Mouse (Mus musculus): ENCODE data around the gene Sirt1. TPM values are rescaled to one million over a fixed set of nuclear protein-coding genes. Genes with fewer than 3 reads are reported as not detected.
"Not testable (repeated sequence)": the region's sequence is repeated elsewhere in the genome, so short reads cannot be mapped to it uniquely, and the experiment has no call there.

The Sirt1 gene
- polyA plus RNA-seq, 1 experiment: 0.28 TPM

DNA sequence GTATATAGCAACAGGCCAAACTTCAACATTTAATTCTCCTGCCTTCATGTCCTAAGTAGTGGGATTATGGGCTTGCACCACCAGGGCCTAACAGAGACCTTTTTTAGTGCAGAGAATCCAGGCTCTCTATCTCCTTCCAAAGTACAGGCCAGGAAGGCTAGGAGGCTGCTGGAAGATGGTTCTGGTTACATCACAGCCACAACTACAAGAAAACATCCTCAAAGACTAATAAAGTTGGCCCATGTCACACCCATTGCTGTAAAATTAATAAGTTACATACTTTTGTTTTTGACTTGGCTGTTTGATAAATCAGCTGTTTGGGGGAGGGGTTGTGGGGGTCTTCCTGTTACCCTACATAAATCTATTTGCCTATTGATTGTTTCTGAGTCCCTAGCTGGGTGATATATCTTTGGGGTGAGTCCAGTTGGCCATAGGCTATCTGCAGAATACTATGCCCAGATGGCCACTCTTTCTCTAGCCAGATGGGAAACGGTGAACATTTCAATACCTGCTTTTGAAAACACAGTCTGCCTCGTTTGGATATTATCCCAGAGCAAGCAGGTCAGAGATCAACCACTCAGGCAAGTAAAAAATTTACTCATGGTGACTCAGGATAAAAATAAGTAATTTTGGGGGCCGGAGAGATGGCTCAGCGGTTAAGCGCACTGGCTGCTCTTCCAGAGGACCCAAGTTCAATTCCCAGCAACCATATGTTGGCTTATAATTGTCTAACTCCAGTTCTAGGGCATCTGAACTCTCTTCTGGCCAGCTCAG lies 21.4 kb upstream of the Sirt1 start:
- peaks cover 2% of the 10 kb centered on the region; the same call in 1 of the 2 replicates for H3K36me3 ChIP-seq (ENCODE audit: control insufficient read depth)
- no peak for TF ChIP-seq TAL1 (IDR thresholded peaks at IDR 0.05; ENCODE audit: low read length)
- no peak for TF ChIP-seq GATA1 (IDR thresholded peaks at IDR 0.05; ENCODE audit: low read length)
- H3K4me3 ChIP-seq (replicated peaks): no peak overlapping the region
- H3K9me3 ChIP-seq (ENCODE audit: control insufficient read depth, low read length): no peaks in the 10 kb centered on the region
- no peaks in the 10 kb centered on the region for H3K4me1 ChIP-seq (ENCODE audit: control insufficient read depth)
- H3K27me3 ChIP-seq (ENCODE audit: control insufficient read depth): no peaks in the 10 kb centered on the region

DNA sequence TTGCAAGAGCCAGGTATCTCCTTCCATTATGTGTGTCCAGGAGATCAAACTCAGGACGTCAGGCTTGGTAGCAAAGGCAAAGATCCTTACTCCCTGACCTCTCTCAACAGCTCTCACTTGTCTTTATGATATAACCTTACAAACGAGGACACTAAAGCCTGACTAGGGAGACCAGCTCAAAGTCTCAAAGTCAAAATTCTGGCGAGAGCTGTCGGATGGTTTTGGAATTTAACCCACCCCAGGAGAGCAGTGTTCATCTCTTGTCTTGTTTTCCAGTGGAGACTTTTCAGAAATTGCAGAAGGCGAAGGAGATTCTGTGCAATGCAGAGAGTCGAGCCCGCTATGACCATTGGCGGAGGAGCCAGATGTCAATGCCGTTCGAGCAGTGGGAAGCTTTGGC lies 15.5 kb upstream of the Sirt1 start:
- Histone ChIP-seq H3K36me3 (ENCODE audit: control insufficient read depth) (peaks cover 7% of the 10 kb centered on the region), H3K4me1 (ENCODE audit: control insufficient read depth) (no peaks in the 10 kb centered on the region), H3K27me3 (ENCODE audit: control insufficient read depth) (no peaks in the 10 kb centered on the region), H3K9me3 (ENCODE audit: control insufficient read depth, low read length) (no peaks in the 10 kb centered on the region), H3K4me3 (replicated peaks) (no peak overlapping the region)
- no peak for TF ChIP-seq TAL1 (IDR thresholded peaks at IDR 0.05; ENCODE audit: low read length)
- TF ChIP-seq GATA1 (IDR thresholded peaks at IDR 0.05; ENCODE audit: low read length): no peak

DNA sequence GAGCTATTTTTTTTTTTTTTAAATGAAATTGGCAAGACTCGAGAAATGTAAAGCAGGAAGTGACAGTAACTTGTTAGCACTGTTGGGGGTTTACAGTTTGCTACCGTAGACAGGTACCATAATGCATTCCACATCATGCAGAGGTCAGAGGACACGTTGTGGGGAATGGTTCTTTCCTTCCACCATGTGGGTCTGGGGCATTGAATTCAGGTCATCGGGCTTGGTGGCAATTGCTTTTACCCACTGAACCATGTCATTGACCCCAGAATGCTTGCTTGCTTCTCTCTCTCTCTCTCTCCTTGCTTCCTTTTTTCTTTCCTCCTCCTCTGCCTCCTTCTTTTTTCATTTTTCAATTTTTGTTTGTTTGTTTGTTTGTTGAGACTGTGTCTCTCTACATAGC lies 7.4 kb upstream of the Sirt1 start:
- no peak overlapping the region for H3K4me3 ChIP-seq (replicated peaks)
- no peaks in the 10 kb centered on the region for H3K9me3 ChIP-seq (ENCODE audit: control insufficient read depth, low read length)
- H3K27me3 ChIP-seq (ENCODE audit: control insufficient read depth): no peaks in the 10 kb centered on the region
- H3K36me3 ChIP-seq (ENCODE audit: control insufficient read depth): no peaks in the 10 kb centered on the region
- TF ChIP-seq TAL1 (IDR thresholded peaks at IDR 0.05; ENCODE audit: low read length) (no peak), GATA1 (IDR thresholded peaks at IDR 0.05; ENCODE audit: low read length) (no peak)
- peaks cover 18% of the 10 kb centered on the region for H3K4me1 ChIP-seq (ENCODE audit: control insufficient read depth)

DNA sequence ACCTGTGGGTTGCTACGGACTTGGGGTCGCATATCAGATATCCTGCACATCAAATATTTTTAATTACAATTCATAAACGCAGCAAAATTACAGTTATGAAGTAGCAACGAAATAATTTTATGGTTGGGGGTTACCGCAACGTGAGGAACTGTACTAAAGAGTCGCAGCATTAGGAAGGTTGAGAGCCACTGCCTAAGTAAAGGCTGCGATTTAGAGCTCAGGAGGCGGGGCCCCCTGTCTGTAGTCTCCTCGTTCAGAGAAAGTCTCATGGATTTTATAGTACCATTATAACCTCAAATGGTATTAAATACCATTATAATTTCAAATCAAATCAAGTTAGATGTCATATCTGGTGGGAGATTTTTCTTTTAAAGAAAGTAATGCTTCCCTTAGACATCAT lies 5.5 kb upstream of the Sirt1 start:
- H3K36me3 ChIP-seq (ENCODE audit: control insufficient read depth): no peaks in the 10 kb centered on the region
- TF ChIP-seq TAL1 (IDR thresholded peaks at IDR 0.05; ENCODE audit: low read length) (no peak), GATA1 (IDR thresholded peaks at IDR 0.05; ENCODE audit: low read length) (no peak)
- H3K4me1 ChIP-seq (ENCODE audit: control insufficient read depth): peaks cover 24% of the 10 kb centered on the region
- H3K27me3 ChIP-seq (ENCODE audit: control insufficient read depth): no peaks in the 10 kb centered on the region
- no peaks in the 10 kb centered on the region for H3K9me3 ChIP-seq (ENCODE audit: control insufficient read depth, low read length)
- peak overlapping the region; percentile 64 for H3K4me3 ChIP-seq (replicated peaks)

DNA sequence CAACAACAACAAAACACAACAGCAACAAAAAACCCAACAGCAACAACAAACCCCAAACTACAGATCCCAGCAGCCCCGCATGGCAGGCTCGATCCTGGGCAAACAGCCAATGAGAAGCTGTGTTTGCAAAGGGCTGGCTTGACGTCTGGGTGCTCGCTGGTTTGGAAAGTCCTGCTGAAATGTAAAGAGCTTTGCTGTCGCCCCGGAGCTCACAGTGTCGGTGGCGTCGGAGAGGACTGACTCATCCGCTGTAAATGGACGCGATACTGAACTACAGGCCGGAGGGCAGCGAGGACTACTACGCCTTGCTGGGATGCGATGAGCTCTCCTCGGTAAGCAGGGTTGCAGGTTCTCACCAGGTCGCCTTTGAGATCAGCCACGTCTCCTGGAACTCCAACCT lies 4.9 kb upstream of the Sirt1 start:
- TF ChIP-seq TAL1 (IDR thresholded peaks at IDR 0.05; ENCODE audit: low read length): no peak
- Histone ChIP-seq H3K36me3 (ENCODE audit: control insufficient read depth) (no peaks in the 10 kb centered on the region), H3K4me3 (replicated peaks) (peak overlapping the region; percentile 64), H3K27me3 (ENCODE audit: control insufficient read depth) (peaks cover 5% of the 10 kb centered on the region), H3K4me1 (ENCODE audit: control insufficient read depth) (peaks cover 29% of the 10 kb centered on the region), H3K9me3 (ENCODE audit: control insufficient read depth, low read length) (no peaks in the 10 kb centered on the region)

DNA sequence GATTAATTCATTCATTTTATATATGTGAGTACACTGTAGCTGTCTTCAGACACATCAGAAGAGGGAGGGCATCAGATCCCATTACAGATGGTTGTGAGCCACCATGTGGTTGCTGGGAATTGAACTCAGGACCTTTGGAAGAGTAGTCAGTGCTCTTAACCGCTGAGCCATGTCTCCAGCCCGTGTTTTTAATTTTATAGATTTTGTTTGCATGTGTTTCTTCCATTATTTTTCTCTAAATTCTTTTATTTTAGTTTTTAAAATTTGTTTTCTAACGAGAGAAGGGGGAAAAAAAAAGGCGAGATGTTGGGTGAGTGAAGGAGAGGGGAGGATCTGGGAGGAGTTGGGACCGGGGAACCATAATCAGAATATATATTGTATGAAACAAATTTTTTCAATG lies 4.4 kb upstream of the Sirt1 start:
- H3K27me3 ChIP-seq (ENCODE audit: control insufficient read depth); H3K36me3 ChIP-seq (ENCODE audit: control insufficient read depth); H3K9me3 ChIP-seq (ENCODE audit: control insufficient read depth, low read length): not testable (repeated sequence)
- Histone ChIP-seq H3K4me1 (ENCODE audit: control insufficient read depth) (peaks cover 33% of the 10 kb centered on the region), H3K4me3 (replicated peaks) (peak overlapping the region; percentile 64)

DNA sequence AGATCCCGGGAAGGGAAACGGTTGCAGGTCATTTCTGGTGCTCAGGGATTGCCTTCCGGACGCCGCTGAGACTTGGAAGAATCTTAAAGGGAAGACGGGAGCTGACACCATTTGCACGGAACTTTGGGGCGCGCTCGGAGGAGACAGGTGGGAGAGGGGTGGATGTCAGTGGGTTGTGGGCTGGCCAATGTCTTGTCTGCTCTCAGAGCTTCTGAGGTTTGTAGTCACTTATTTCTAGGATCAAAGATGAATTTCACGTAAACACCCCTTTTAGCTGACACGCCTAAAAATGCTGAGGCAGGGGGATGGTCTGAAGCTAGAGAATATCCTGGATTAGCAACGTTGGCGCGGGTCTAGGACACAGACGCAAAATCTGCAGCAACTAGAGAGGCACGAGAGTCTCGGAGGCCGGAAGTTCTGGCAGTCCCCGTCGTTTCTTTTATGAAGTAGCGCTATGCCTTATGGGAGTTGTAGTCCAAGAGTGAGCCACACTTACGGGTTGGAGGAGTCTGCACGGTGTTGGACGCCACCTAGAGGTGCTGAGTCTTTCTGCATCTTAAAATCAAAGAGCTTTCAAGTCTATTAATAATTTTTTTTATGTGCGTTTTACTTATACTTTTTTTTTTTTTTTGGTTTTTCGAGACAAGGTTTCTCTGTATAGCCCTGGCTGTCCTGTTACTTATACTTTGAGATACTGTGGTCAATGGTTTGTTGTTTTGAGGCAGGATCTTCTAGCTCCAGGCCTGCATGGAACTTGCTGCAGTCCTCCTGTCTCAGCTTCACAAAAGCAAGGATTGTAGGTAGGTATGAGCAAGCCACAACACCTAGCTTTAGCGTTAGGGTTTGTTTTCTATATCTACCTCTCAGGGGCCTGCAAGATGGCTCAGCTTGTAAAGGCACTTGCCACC lies 1.1 kb upstream of the Sirt1 start, which contains the start of gene Dnajc12:
Gene Dnajc12 (plus strand): TSS at position 72 of the 908 bp plus-strand sequence.
- Histone ChIP-seq H3K4me3 (replicated peaks) (peak within 1 kb of the TSS; percentile 71), H3K9me3 (ENCODE audit: control insufficient read depth, low read length) (no peaks in the 10 kb centered on the region), H3K4me1 (ENCODE audit: control insufficient read depth) (peaks cover 34% of the 10 kb centered on the region), H3K27me3 (ENCODE audit: control insufficient read depth) (peaks cover 10% of the 10 kb centered on the region), H3K36me3 (ENCODE audit: control insufficient read depth) (no peaks in the 10 kb centered on the region)
- no peak for TF ChIP-seq TAL1 (IDR thresholded peaks at IDR 0.05; ENCODE audit: low read length)
- no peak for TF ChIP-seq GATA1 (IDR thresholded peaks at IDR 0.05; ENCODE audit: low read length)

DNA sequence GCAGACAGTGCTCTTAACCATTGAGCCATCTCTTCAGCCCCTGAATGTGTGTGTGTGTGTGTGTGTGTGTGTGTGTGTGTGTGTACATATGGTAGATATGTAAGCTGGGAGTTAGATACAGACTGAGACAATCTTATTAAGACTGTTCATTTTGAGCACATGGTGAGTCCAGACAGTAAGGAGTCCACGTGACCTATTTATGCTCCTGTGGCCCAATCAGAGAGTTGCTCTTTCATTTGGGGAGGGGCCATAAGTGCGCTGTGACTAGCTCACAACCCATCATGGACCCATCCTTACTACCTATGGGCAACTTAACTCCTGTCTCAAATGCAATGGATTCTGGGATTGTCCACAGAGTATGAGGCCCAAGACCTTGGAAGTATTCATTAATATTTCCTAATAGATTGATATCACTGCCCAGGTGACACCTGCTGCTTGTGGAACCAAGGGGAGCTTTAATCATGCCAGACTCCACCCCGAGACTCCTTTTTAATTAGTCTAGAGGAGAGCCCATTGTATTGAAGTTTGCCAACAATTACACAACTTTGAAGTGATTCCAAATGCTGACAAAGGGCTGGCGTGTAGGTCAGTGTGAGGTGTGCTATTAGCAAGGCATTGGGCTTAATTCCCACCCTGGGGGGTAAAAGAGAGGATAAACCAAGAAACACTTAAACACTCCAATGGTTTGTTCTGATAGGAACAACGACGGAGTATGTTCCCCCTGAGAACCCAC lies 2.4 kb downstream of the Sirt1 start:
- peaks cover 25% of the 10 kb centered on the region for H3K4me1 ChIP-seq (ENCODE audit: control insufficient read depth)
- no peaks in the 10 kb centered on the region for H3K9me3 ChIP-seq (ENCODE audit: control insufficient read depth, low read length)
- TF ChIP-seq TAL1 (IDR thresholded peaks at IDR 0.05; ENCODE audit: low read length) (no peak), GATA1 (IDR thresholded peaks at IDR 0.05; ENCODE audit: low read length) (no peak)
- H3K36me3 ChIP-seq (ENCODE audit: control insufficient read depth): no peaks in the 10 kb centered on the region
- no peak overlapping the region for H3K4me3 ChIP-seq (replicated peaks)
- H3K27me3 ChIP-seq (ENCODE audit: control insufficient read depth): peaks cover 10% of the 10 kb centered on the region

DNA sequence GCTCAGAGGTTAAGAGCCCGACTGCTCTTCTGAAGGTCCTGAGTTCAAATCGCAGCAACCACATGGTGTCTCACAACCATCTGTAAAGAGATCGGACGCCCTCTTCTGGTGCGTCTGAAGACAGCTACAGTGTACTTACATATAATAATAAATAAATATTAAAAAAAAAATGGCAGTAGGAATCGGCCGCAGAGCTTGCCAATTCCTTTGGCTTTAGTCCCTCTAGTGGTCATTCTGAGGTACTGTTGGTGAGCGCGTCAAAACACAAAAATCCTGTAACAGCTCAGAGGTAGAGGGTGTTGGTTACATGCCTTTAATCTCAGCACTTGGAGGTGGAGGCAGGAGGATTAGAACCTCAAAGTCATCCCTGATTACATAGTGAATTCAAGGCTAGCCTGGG lies 4.0 kb downstream of the Sirt1 start:
- H3K4me3 ChIP-seq (replicated peaks): no peak overlapping the region
- peaks cover 24% of the 10 kb centered on the region for H3K4me1 ChIP-seq (ENCODE audit: control insufficient read depth)
- no peaks in the 10 kb centered on the region for H3K9me3 ChIP-seq (ENCODE audit: control insufficient read depth, low read length)
- TF ChIP-seq TAL1 (IDR thresholded peaks at IDR 0.05; ENCODE audit: low read length) (no peak), GATA1 (IDR thresholded peaks at IDR 0.05; ENCODE audit: low read length) (no peak)
- H3K36me3 ChIP-seq (ENCODE audit: control insufficient read depth): no peaks in the 10 kb centered on the region
- H3K27me3 ChIP-seq (ENCODE audit: control insufficient read depth): peaks cover 10% of the 10 kb centered on the region

Data from erythroblast, embryonic 14.5 days (primary cell).